Mouse (Mus musculus) stomach, embryonic 16.5 days (tissue): Measurements from ENCODE around the gene Mrps18a. TPM values are rescaled to one million over a fixed set of nuclear protein-coding genes. Genes with fewer than 3 reads are reported as not detected.

ENCODE experiments used
- ATAC-seq: fragments of 200-750 bp; cut with Nextera tagmentation; 2 replicates; pipeline ENCODE4 v1.8.0; 2017; ENCODE audit warnings: moderate number of reproducible peaks, moderate TSS enrichment; ENCODE audit not compliant: insufficient read depth, low FRiP score
- H3K27ac ChIP-seq: fragments of 300-500 bp; sonication (generic); 2 replicates; pipeline ENCODE4 v1.5.1; 2014; ENCODE audit warnings: low read length
- H3K27me3 ChIP-seq: fragments of 300-500 bp; sonication (generic); 2 replicates; pipeline ENCODE4 v1.6.1; 2014; ENCODE audit warnings: low read length, control low read depth, mixed read lengths; ENCODE audit not compliant: control insufficient read depth, insufficient read depth
- H3K36me3 ChIP-seq: fragments of 300-500 bp; sonication (generic); 2 replicates; pipeline ENCODE4 v1.6.1; 2014; ENCODE audit warnings: low read length; ENCODE audit not compliant: control insufficient read depth, insufficient read depth
- H3K4me1 ChIP-seq: fragments of 300-500 bp; sonication (generic); 2 replicates; pipeline ENCODE4 v1.6.1; 2014; ENCODE audit warnings: low read length, control low read depth, mixed read lengths; ENCODE audit not compliant: control insufficient read depth, insufficient read depth
- H3K4me2 ChIP-seq: fragments of 300-500 bp; sonication (generic); 2 replicates; pipeline ENCODE4 v1.6.1; 2014; ENCODE audit warnings: low read depth, low read length, mixed read lengths
- H3K4me3 ChIP-seq: fragments of 300-500 bp; sonication (generic); replicated peaks from 2 replicates; pipeline ENCODE4 v1.5.1; 2014; ENCODE audit warnings: mild to moderate bottlenecking, low read length
- H3K9ac ChIP-seq: fragments of 300-500 bp; sonication (generic); 2 replicates; pipeline ENCODE4 v1.6.1; 2014; ENCODE audit warnings: low read length
- H3K9me3 ChIP-seq: fragments of 300-500 bp; sonication (generic); replicated peaks from 2 replicates; pipeline ENCODE4 v1.6.1; 2016; ENCODE audit warnings: low read length, control low read depth; ENCODE audit not compliant: control insufficient read depth
- WGBS: fragments of 180-500 bp; shearing (Covaris S2); extraction: QIAGEN DNeasy Blood & Tissue Kit; methylation state at CpG from one replicate; pipeline ENCODE4 v1.1.7; 2014; 5-methylcytosine and 5-hydroxymethylcytosine counted together
- polyA plus RNA-seq: library from polyadenylated mRNA; unstranded; fragments of >200 nt; fragmentation: Nextera tagmentation; extraction: Ambion mirVana; gene quantifications from 2 replicates; pipeline ENCODE4 v1.2.1, GENCODE M21; 2015

The Mrps18a gene
- polyA plus RNA-seq, 1 experiment from 2014 or later: 126 TPM

GRCm38 (mm10) chr17:46086341-46086870 is 24.4 kb upstream of the Mrps18a start:
- Histone ChIP-seq H3K27me3 (no peaks in the 10 kb centered on the region), H3K4me2 (no peak overlapping the region), H3K4me3 (no peak overlapping the region), H3K9ac (no peak overlapping the region), H3K9me3 (no peaks in the 10 kb centered on the region), H3K36me3 (no peaks in the 10 kb centered on the region), H3K27ac (peak overlapping the region; percentile 11; the same call in 1 of the 2 replicates), H3K4me1 (peaks cover 32% of the 10 kb centered on the region)
- no peak for ATAC-seq
- WGBS: 41% methylated on average over 17 of the region's 17 CpGs

GRCm38 (mm10) chr17:46091351-46091750 is 19.4 kb upstream of the Mrps18a start:
- Histone ChIP-seq H3K36me3 (no peaks in the 10 kb centered on the region), H3K4me3 (no peak overlapping the region), H3K4me2 (no peak overlapping the region), H3K27me3 (no peaks in the 10 kb centered on the region), H3K9me3 (no peaks in the 10 kb centered on the region), H3K27ac (no peak overlapping the region), H3K4me1 (peaks cover 5% of the 10 kb centered on the region), H3K9ac (no peak overlapping the region)
- no peak for ATAC-seq
- WGBS: 62% methylated on average over 1 of the region's 1 CpGs

GRCm38 (mm10) chr17:46091899-46092298 is 18.9 kb upstream of the Mrps18a start:
- Histone ChIP-seq H3K36me3 (no peaks in the 10 kb centered on the region), H3K27ac (no peak overlapping the region), H3K9me3 (no peaks in the 10 kb centered on the region), H3K4me1 (0 out of 2 replicates have a peak, but pooled peaks cover under 1% of the 10 kb centered on the region), H3K9ac (no peak overlapping the region), H3K4me2 (no peak overlapping the region), H3K4me3 (no peak overlapping the region), H3K27me3 (no peaks in the 10 kb centered on the region)
- ATAC-seq: no peak
- 68% methylated on average over 14 of the region's 14 CpGs for WGBS

- peaks cover 8% of the 10 kb centered on the region for H3K4me1 ChIP-seq
- no peak overlapping the region for H3K4me2 ChIP-seq
- H3K27ac ChIP-seq: peak overlapping the region; percentile 46; the same call in 1 of the 2 replicates
- no peak overlapping the region for H3K4me3 ChIP-seq
- H3K27me3 ChIP-seq: no peaks in the 10 kb centered on the region
- no peak overlapping the region; the same call in none of the 2 replicates for H3K9ac ChIP-seq
- ATAC-seq: 0 out of 2 replicates have a peak, but pooled peaks have one; percentile 43
- H3K36me3 ChIP-seq: no peaks in the 10 kb centered on the region
- no peaks in the 10 kb centered on the region for H3K9me3 ChIP-seq
- WGBS: 24% methylated on average over 8 of the region's 8 CpGs
These were observed 12.3 kb upstream of the Mrps18a start for GRCm38 (mm10) chr17:46098525-46098924.

GRCm38 (mm10) chr17:46101906-46102305 is 8.9 kb upstream of the Mrps18a start:
- Histone ChIP-seq H3K9me3 (no peaks in the 10 kb centered on the region), H3K36me3 (no peaks in the 10 kb centered on the region), H3K27ac (peak overlapping the region; percentile 29), H3K4me1 (peaks cover 16% of the 10 kb centered on the region), H3K4me3 (no peak overlapping the region), H3K27me3 (no peaks in the 10 kb centered on the region), H3K4me2 (no peak overlapping the region), H3K9ac (no peak overlapping the region)
- WGBS: 64% methylated on average over 9 of the region's 9 CpGs
- no peak for ATAC-seq

GRCm38 (mm10) chr17:46102608-46103159 is 8.1 kb upstream of the Mrps18a start:
- no peak overlapping the region for H3K27ac ChIP-seq
- ATAC-seq: no peak; the same call in 1 of the 2 replicates
- no peaks in the 10 kb centered on the region for H3K36me3 ChIP-seq
- no peaks in the 10 kb centered on the region for H3K9me3 ChIP-seq
- H3K9ac ChIP-seq: no peak overlapping the region
- no peaks in the 10 kb centered on the region for H3K27me3 ChIP-seq
- H3K4me3 ChIP-seq: no peak overlapping the region
- H3K4me1 ChIP-seq: peaks cover 16% of the 10 kb centered on the region
- H3K4me2 ChIP-seq: no peak overlapping the region
- 61% methylated on average over 8 of the region's 8 CpGs for WGBS

GRCm38 (mm10) chr17:46104487-46104886 is 6.3 kb upstream of the Mrps18a start:
- 22% methylated on average over 12 of the region's 12 CpGs for WGBS
- Histone ChIP-seq H3K27ac (peak overlapping the region; percentile 34; the same call in 1 of the 2 replicates), H3K4me3 (no peak overlapping the region), H3K27me3 (peaks cover 3% of the 10 kb centered on the region; the same call in 1 of the 2 replicates), H3K4me2 (no peak overlapping the region), H3K36me3 (no peaks in the 10 kb centered on the region), H3K9ac (peak overlapping the region; percentile 54), H3K9me3 (no peaks in the 10 kb centered on the region), H3K4me1 (peaks cover 8% of the 10 kb centered on the region)
- peak; percentile 84 for ATAC-seq

DNA sequence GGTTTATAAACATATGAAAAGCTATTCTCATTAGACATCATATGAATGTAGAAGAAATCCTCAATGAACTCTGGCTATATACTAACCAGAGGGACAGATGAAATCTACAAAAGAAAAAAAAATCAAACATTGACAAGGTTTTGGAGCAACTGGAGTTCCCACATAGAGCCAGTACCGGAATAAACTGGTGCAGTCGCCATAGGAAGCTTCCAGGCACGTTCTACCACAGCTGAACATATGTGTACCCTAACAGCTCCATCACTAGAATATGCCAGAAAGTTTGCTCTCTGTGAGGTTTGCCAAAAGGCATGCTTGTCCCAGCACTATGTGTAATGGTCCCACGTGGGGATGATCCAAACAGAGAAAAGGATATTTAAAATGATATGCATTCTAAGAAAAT is 2.5 kb upstream of the Mrps18a start:
- no peaks in the 10 kb centered on the region for H3K9me3 ChIP-seq
- no peak for ATAC-seq
- no peak overlapping the region for H3K9ac ChIP-seq
- H3K27me3 ChIP-seq: peaks cover 7% of the 10 kb centered on the region; the same call in 1 of the 2 replicates
- WGBS: 76% methylated on average over 4 of the region's 4 CpGs
- H3K4me1 ChIP-seq: peaks cover 13% of the 10 kb centered on the region
- no peak overlapping the region for H3K4me2 ChIP-seq
- no peaks in the 10 kb centered on the region for H3K36me3 ChIP-seq
- no peak overlapping the region for H3K4me3 ChIP-seq
- no peak overlapping the region for H3K27ac ChIP-seq

DNA sequence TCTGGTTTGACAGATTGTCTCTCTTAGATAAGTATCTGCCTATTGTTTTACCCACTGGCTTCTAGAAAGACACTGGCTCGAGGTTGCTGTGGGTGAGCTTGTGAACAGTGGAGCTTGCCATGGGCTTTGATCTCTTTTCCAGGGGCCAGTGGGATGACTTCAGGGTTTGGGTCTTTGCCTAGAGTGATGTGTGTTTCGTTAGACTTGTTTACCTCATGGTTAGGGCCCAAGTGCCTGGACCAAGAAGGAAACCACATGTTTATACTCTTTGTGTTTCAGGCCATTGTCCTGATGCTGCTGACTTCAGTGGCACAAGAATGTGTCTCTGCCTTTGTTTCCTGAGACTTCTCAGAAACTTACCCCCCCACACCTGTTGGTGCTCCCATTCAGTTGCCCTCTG is 4.7 kb downstream of the Mrps18a start:
- Histone ChIP-seq H3K9ac (no peak overlapping the region), H3K4me3 (no peak overlapping the region), H3K36me3 (peaks cover 10% of the 10 kb centered on the region; the same call in 1 of the 2 replicates), H3K4me1 (peaks cover 30% of the 10 kb centered on the region), H3K4me2 (no peak overlapping the region), H3K27me3 (no peaks in the 10 kb centered on the region), H3K27ac (peak overlapping the region; percentile 19; the same call in 1 of the 2 replicates), H3K9me3 (no peaks in the 10 kb centered on the region)
- 22% methylated on average over 2 of the region's 2 CpGs for WGBS
- no peak for ATAC-seq
